In genomic region chr1:84619131-84619760, GRCm38 (mm10) we compare ENCODE assay signal across 9 mouse cellular contexts.
DNase-seq lines count a peak whose midpoint lies in the region; ATAC-seq lines count a peak whose summit lies in the region.
"Had no signal": no experiment of that assay in that cellular context is flagged by ENCODE, and none has a peak within 500 bp of the region (broad histone marks: within the 10 kb centered on the region; RNA-seq: fewer than 3 reads in every experiment).

No protein-coding gene starts in this region.

- peaks cover 53% of the 10 kb centered on the region for H3K4me1 ChIP-seq in forebrain, embryonic 13.5 days
- peaks cover 47% of the 10 kb centered on the region for H3K4me1 ChIP-seq in forebrain, embryonic 12.5 days
- H3K4me1 ChIP-seq: lung, embryonic 15.5 days had no signal

- no peaks in the 10 kb centered on the region for H3K27me3 ChIP-seq in forebrain, embryonic 13.5 days
- H3K27me3 ChIP-seq in forebrain, embryonic 12.5 days = no peaks in the 10 kb centered on the region
- H3K27me3 ChIP-seq: lung, embryonic 15.5 days had no signal

- intact Hi-C loops in left cerebral cortex, postnatal 14 days (cut with DNase I) = no loop called here

- WGBS in forebrain, embryonic 13.5 days = 41% methylated on average over 16 of the region's 16 CpGs
- WGBS in forebrain, embryonic 12.5 days = 53% methylated on average over 16 of the region's 16 CpGs

- H3K9ac ChIP-seq in forebrain, embryonic 13.5 days = no peak overlapping the region
- H3K9ac ChIP-seq in forebrain, embryonic 12.5 days = no peak overlapping the region
- H3K9ac ChIP-seq: lung, embryonic 15.5 days had no signal

- H3K9me3 ChIP-seq in forebrain, embryonic 13.5 days (replicated peaks) = no peaks in the 10 kb centered on the region
- H3K9me3 ChIP-seq in forebrain, embryonic 12.5 days = no peaks in the 10 kb centered on the region
- H3K9me3 ChIP-seq: lung, embryonic 15.5 days had no signal

- H3K27ac ChIP-seq in forebrain, embryonic 13.5 days = peak overlapping the region; percentile 45; the same call in 1 of the 2 replicates
- no peak overlapping the region for H3K27ac ChIP-seq in forebrain, embryonic 12.5 days
- H3K27ac ChIP-seq: lung, embryonic 15.5 days had no signal

- no peak overlapping the region for H3K4me3 ChIP-seq in forebrain, embryonic 13.5 days
- H3K4me3 ChIP-seq in forebrain, embryonic 12.5 days (replicated peaks) = no peak overlapping the region
- H3K4me3 ChIP-seq: lung, embryonic 15.5 days had no signal

- 0 out of 2 replicates have a peak overlapping the region, but pooled peaks have one; percentile 17 for H3K4me2 ChIP-seq in forebrain, embryonic 13.5 days
- H3K4me2 ChIP-seq in forebrain, embryonic 12.5 days = no peak overlapping the region
- H3K4me2 ChIP-seq: lung, embryonic 15.5 days had no signal

- peak; percentile 42 to 58 for DNase-seq in layer of hippocampus, adult 18-20 months (ENCODE audit: low spot score in 2 of 2)
- no peak for DNase-seq in layer of hippocampus, postnatal 25 days (ENCODE audit: extremely low spot score in 1 of 2, low spot score in 1 of 2)
- peak; percentile 57 to 65 for DNase-seq in left cerebral cortex, postnatal 14 days (ENCODE audit: low spot score in 2 of 2)
- peak; percentile 19 for DNase-seq in right cerebral cortex, postnatal 4 days
- no peak for DNase-seq in lung, postnatal 14 days
- no peak for DNase-seq in gastrocnemius, postnatal 4 days (ENCODE audit: low spot score in 2 of 2)

- no peak for ATAC-seq in forebrain, embryonic 13.5 days
- ATAC-seq in forebrain, embryonic 12.5 days (ENCODE audit: low FRiP score) = no peak

- H3K36me3 ChIP-seq in forebrain, embryonic 13.5 days (ENCODE audit: poor library complexity, severe bottlenecking) = no peaks in the 10 kb centered on the region
- H3K36me3 ChIP-seq in forebrain, embryonic 12.5 days (replicated peaks) = no peaks in the 10 kb centered on the region
- H3K36me3 ChIP-seq: lung, embryonic 15.5 days had no signal

Comparison
In these comparisons a context has a peak if more than half of its experiments do, and no peak if none do; other contexts are left out.
1. DNase-seq: peak in layer of hippocampus, adult 18-20 months (2 of 2), left cerebral cortex, postnatal 14 days (2 of 2) and right cerebral cortex, postnatal 4 days (single experiment); none in layer of hippocampus, postnatal 25 days (0 of 2), lung, postnatal 14 days (single experiment) and gastrocnemius, postnatal 4 days (0 of 2).